Mouse (Mus musculus) cortical plate, adult 2 months (tissue): ENCODE measurements around the gene Crocc. TPM values are rescaled to one million over a fixed set of nuclear protein-coding genes. Genes with fewer than 3 reads are reported as not detected.

Experiments
- H3K27ac ChIP-seq: fragments of 200-500 bp; 2 replicates; pipeline ENCODE4 v1.5.1; 2012; ENCODE audit warnings: low read length, control low read depth, inconsistent platforms; ENCODE audit not compliant: insufficient read depth
- H3K4me1 ChIP-seq: fragments of 200-500 bp; 2 replicates; pipeline ENCODE4 v1.6.1; 2011; ENCODE audit warnings: low read length; ENCODE audit not compliant: control insufficient read depth, insufficient read depth
- H3K4me3 ChIP-seq: fragments of 200-500 bp; 2 replicates; pipeline ENCODE4 v1.5.1; 2011; ENCODE audit warnings: mild to moderate bottlenecking, low read length, control low read depth; ENCODE audit not compliant: insufficient read depth
- CTCF ChIP-seq: fragments of 200-500 bp; IDR thresholded peaks from 2 replicates; pipeline ENCODE4 v1.5.1; 2011; ENCODE audit warnings: mild to moderate bottlenecking, control low read depth, low read length; ENCODE audit not compliant: insufficient read depth; ENCODE audit errors: extremely low read depth
- POLR2A ChIP-seq: fragments of 200-500 bp; IDR thresholded peaks from 2 replicates; pipeline ENCODE4 v1.6.1; 2011; ENCODE audit warnings: mild to moderate bottlenecking, low read length, control low read depth; ENCODE audit not compliant: insufficient read depth; ENCODE audit errors: extremely low read depth
- polyA plus RNA-seq: library from polyadenylated mRNA; depleted of rRNA; stranded (reverse); fragments of >200 nt; gene quantifications from 2 replicates; pipeline ENCODE4 v1.2.3, GENCODE M21; 2012; rRNA removed

The Crocc gene
- polyA plus RNA-seq, result 85.8 and 95.2 TPM in 2 replicates

DNA sequence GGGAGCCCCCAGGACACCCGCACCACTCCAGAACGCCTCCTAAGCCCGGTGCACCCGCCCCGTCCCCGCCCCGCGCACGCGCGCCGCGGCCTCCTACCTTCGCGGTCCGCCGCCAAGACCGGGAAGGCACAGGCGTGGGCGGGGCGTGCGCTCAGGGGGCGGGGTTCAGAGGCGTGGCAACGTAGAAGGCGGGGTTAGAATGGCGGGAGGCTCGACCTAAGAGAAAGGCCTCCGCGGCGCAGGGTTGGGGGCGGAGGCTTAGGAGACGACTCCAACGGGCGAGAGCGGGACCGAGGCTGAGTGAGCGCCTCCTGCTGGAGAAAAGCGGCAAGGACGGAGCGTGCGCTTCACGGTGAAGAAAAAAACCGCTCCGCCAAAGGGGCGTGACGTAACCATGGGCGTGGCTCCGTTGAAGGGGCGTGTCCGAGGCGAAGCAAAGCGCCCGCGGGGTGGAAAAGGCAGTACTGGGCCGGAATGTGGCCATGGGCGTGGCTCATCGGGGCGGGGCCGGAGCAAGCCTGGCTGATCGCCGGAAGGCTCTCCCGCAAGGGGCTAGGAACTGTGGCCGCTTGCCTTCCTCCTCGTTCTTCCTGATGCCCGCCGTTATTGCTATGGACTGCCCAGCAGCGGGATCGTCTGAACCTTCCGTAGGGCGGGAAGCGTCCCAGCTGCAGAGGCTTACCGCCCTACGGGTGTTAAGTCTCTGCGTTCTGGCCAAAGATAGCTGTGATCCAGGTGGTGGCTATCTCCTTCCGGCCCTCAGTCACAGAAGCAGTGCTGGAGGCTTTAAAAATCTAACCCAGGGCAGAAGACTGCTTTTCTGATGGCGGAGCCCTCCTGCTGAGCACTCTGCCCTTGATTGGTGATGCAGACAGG, at the start of gene Crocc:
Gene Crocc (minus strand): TSS at position 125 of the 876 bp plus-strand sequence.
- TF ChIP-seq CTCF (peak; percentile 86), POLR2A (peak; percentile 68; the same call in 1 of the 2 replicates)
- Histone ChIP-seq H3K4me3 (peak within 1 kb of the TSS; percentile 62), H3K27ac (peak within 1 kb of the TSS; percentile 78), H3K4me1 (peaks cover 2% of the 10 kb centered on the region; the same call in 1 of the 2 replicates)

- Histone ChIP-seq H3K27ac (no peak overlapping the region), H3K4me3 (no peak overlapping the region), H3K4me1 (no peaks in the 10 kb centered on the region)
- no peak for TF ChIP-seq POLR2A
- TF ChIP-seq CTCF, result no peak
Observed at GRCm38 (mm10) chr4:141108196-141108732, 47.9 kb upstream of the Crocc start.

- no peaks in the 10 kb centered on the region for H3K4me1 ChIP-seq
- TF ChIP-seq POLR2A (no peak), CTCF (no peak)
- H3K27ac ChIP-seq, result no peak overlapping the region
- H3K4me3 ChIP-seq, result no peak overlapping the region
Observed at GRCm38 (mm10) chr4:141106526-141107183, 46.3 kb upstream of the Crocc start.

- no peak overlapping the region for H3K27ac ChIP-seq
- H3K4me3 ChIP-seq, result no peak overlapping the region
- no peaks in the 10 kb centered on the region for H3K4me1 ChIP-seq
- TF ChIP-seq POLR2A, result no peak
- TF ChIP-seq CTCF, result peak; percentile 26; the same call in 1 of the 2 replicates
Observed at GRCm38 (mm10) chr4:141101855-141102254, 41.5 kb upstream of the Crocc start.

GRCm38 (mm10) chr4:141101291-141101690, 40.9 kb upstream of the Crocc start:
- TF ChIP-seq CTCF (no peak), POLR2A (no peak)
- Histone ChIP-seq H3K27ac (no peak overlapping the region), H3K4me3 (no peak overlapping the region), H3K4me1 (0 out of 2 replicates have a peak, but pooled peaks cover 1% of the 10 kb centered on the region)

GRCm38 (mm10) chr4:141099956-141100355, 39.6 kb upstream of the Crocc start:
- Histone ChIP-seq H3K27ac (no peak overlapping the region), H3K4me1 (0 out of 2 replicates have a peak, but pooled peaks cover 1% of the 10 kb centered on the region), H3K4me3 (no peak overlapping the region)
- no peak for TF ChIP-seq CTCF
- no peak for TF ChIP-seq POLR2A

DNA sequence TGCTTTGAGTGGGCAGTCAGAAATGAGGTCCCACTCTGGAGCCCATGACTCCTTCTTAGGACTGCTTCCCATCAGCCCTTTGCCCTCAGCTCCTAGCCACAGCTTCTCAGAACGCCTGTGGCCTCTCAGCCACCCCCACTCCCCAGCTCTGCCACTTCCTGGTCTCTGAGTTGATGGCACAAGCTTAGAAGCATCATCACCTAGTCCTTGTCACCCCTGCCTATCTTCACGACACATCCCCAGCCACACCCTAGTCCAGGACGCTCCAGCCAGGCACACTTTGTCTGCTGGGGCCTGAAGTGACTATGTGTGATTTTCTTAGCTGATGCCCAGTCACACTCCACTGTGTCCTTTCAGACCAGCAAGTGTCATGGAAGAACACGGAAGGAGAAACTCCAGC, 38.6 kb upstream of the Crocc start:
- TF ChIP-seq POLR2A, result no peak
- TF ChIP-seq CTCF, result no peak
- H3K4me1 ChIP-seq, result 0 out of 2 replicates have a peak, but pooled peaks cover 1% of the 10 kb centered on the region
- no peak overlapping the region for H3K27ac ChIP-seq
- no peak overlapping the region for H3K4me3 ChIP-seq

- H3K27ac ChIP-seq, result no peak overlapping the region
- H3K4me3 ChIP-seq, result no peak overlapping the region
- TF ChIP-seq POLR2A, result no peak
- no peak for TF ChIP-seq CTCF
- H3K4me1 ChIP-seq, result 0 out of 2 replicates have a peak, but pooled peaks cover 1% of the 10 kb centered on the region
Observed at GRCm38 (mm10) chr4:141096710-141097109, 36.4 kb upstream of the Crocc start.

GRCm38 (mm10) chr4:141095016-141095415, 34.7 kb upstream of the Crocc start:
- Histone ChIP-seq H3K4me1 (0 out of 2 replicates have a peak, but pooled peaks cover 1% of the 10 kb centered on the region), H3K4me3 (no peak overlapping the region), H3K27ac (no peak overlapping the region)
- TF ChIP-seq CTCF, result no peak
- no peak for TF ChIP-seq POLR2A
